Comparison of ENCODE assay signal across 9 mouse cellular contexts in genomic region chr2:119236682-119237209, GRCm38 (mm10). TPM values are rescaled to one million over a fixed set of nuclear protein-coding genes. Genes with fewer than 3 reads are reported as not detected.
DNase-seq lines count a peak whose midpoint lies in the region; ATAC-seq and TF ChIP-seq lines count a peak whose summit lies in the region.
"Had no signal": no experiment of that assay in that cellular context is flagged by ENCODE, and none has a peak within 500 bp of the region (broad histone marks: within the 10 kb centered on the region; RNA-seq: fewer than 3 reads in every experiment).

No protein-coding gene starts in this region.

- intact Hi-C loops in heart, postnatal 36 days (cut with DNase I), result no loop called here
- intact Hi-C loops in gastrocnemius, postnatal 14 days (cut with DNase I; ENCODE audit: low total_unique reads), result no loop called here

- in situ Hi-C loops in ES-E14 (cut with MboI; ENCODE audit: low sequenced_read_pairs in 2 of 2, unreplicated experiment in 2 of 2), result no loop called here

- no peak overlapping the region for H3K27ac ChIP-seq in heart, embryonic 14.5 days (replicated peaks in 1 of 2; ENCODE audit: control insufficient read depth in 1 of 2, insufficient read depth in 1 of 2, low read depth in 2 of 2, low read length in 2 of 2)
- H3K27ac ChIP-seq in ES-E14 (ENCODE audit: insufficient read depth, low read depth, low read length, poor library complexity, severe bottlenecking), result peak overlapping the region; percentile 70
- no peak overlapping the region for H3K27ac ChIP-seq in forebrain, embryonic 14.5 days (ENCODE audit: low read depth, low read length)
- H3K27ac ChIP-seq in liver, embryonic 15.5 days (replicated peaks), result no peak overlapping the region

- no peaks in the 10 kb centered on the region for H3K36me3 ChIP-seq in heart, embryonic 14.5 days (ENCODE audit: control insufficient read depth, insufficient read depth, low read length)
- peaks cover 11% of the 10 kb centered on the region; the same call in 1 of the 2 replicates for H3K36me3 ChIP-seq in ES-E14 (ENCODE audit: control insufficient read depth, insufficient read depth, low read length, poor library complexity, severe bottlenecking)
- H3K36me3 ChIP-seq in forebrain, embryonic 14.5 days (ENCODE audit: control insufficient read depth, insufficient read depth, low read length), result no peaks in the 10 kb centered on the region
- no peaks in the 10 kb centered on the region for H3K36me3 ChIP-seq in liver, embryonic 15.5 days (replicated peaks)

- H3K4me3 ChIP-seq in heart, embryonic 14.5 days (ENCODE audit: control insufficient read depth in 1 of 2, insufficient read depth in 1 of 2, low read depth in 1 of 2, low read length in 2 of 2), result peak overlapping the region; percentile 46 to 53
- H3K4me3 ChIP-seq in ES-E14 (ENCODE audit: insufficient read depth in 1 of 2, low read depth in 1 of 2, low read length in 2 of 2, poor library complexity in 1 of 2, severe bottlenecking in 1 of 2), result peak overlapping the region; percentile 73 to 89
- H3K4me3 ChIP-seq in forebrain, embryonic 14.5 days (ENCODE audit: low read depth, low read length), result peak overlapping the region; percentile 34
- H3K4me3 ChIP-seq in liver, embryonic 15.5 days (replicated peaks), result peak overlapping the region; percentile 43

- no peaks in the 10 kb centered on the region for H3K9me3 ChIP-seq in heart, embryonic 14.5 days (ENCODE audit: control insufficient read depth, low read length)
- no peaks in the 10 kb centered on the region for H3K9me3 ChIP-seq in ES-E14 (ENCODE audit: control insufficient read depth, insufficient read depth, low read depth, low read length)
- H3K9me3 ChIP-seq in forebrain, embryonic 14.5 days (replicated peaks; ENCODE audit: control insufficient read depth, low read length), result no peaks in the 10 kb centered on the region
- H3K9me3 ChIP-seq in liver, embryonic 15.5 days (replicated peaks), result no peaks in the 10 kb centered on the region

- H3K4me1 ChIP-seq in heart, embryonic 14.5 days (ENCODE audit: control insufficient read depth in 2 of 2, insufficient read depth in 2 of 2, low read length in 2 of 2), result peaks cover 0 to 11% of the 10 kb centered on the region in 2 experiments; a peak in 3 of 4 replicates
- H3K4me1 ChIP-seq in ES-E14 (ENCODE audit: control insufficient read depth in 2 of 2, insufficient read depth in 2 of 2, low read length in 2 of 2, poor library complexity in 1 of 2), result peaks cover 4 to 20% of the 10 kb centered on the region in 2 experiments
- 0 out of 2 replicates have a peak, but pooled peaks cover 3% of the 10 kb centered on the region for H3K4me1 ChIP-seq in forebrain, embryonic 14.5 days (ENCODE audit: control insufficient read depth, insufficient read depth, low read length)
- peaks cover 13% of the 10 kb centered on the region for H3K4me1 ChIP-seq in liver, embryonic 15.5 days (replicated peaks)

- H3K4me2 ChIP-seq in heart, embryonic 14.5 days (ENCODE audit: low read length), result peak overlapping the region; percentile 90
- H3K4me2 ChIP-seq in forebrain, embryonic 14.5 days (ENCODE audit: low read length), result peak overlapping the region; percentile 54
- peak overlapping the region; percentile 68 for H3K4me2 ChIP-seq in liver, embryonic 15.5 days

- H3K27me3 ChIP-seq in heart, embryonic 14.5 days (ENCODE audit: control insufficient read depth, insufficient read depth, low read length), result peaks cover 63% of the 10 kb centered on the region
- peaks cover 48% of the 10 kb centered on the region for H3K27me3 ChIP-seq in forebrain, embryonic 14.5 days (replicated peaks; ENCODE audit: control insufficient read depth, insufficient read depth, low read length)
- peaks cover 84% of the 10 kb centered on the region for H3K27me3 ChIP-seq in liver, embryonic 15.5 days

- no peak for ATAC-seq in heart, embryonic 14.5 days (ENCODE audit: insufficient number of reproducible peaks, insufficient read depth, low FRiP score, low read depth)
- ATAC-seq in forebrain, embryonic 14.5 days, result no peak
- no peak for ATAC-seq in liver, embryonic 15.5 days (ENCODE audit: insufficient read depth)
- ATAC-seq in frontal cortex, adult (ENCODE audit: low TSS enrichment), result no peak

- peak overlapping the region; percentile 31; the same call in 1 of the 2 replicates for H3K9ac ChIP-seq in heart, embryonic 14.5 days (ENCODE audit: low read length)
- H3K9ac ChIP-seq in ES-E14 (ENCODE audit: insufficient read depth, low read depth, low read length, poor library complexity, severe bottlenecking), result peak overlapping the region; percentile 81
- 0 out of 2 replicates have a peak overlapping the region, but pooled peaks have one; percentile 32 for H3K9ac ChIP-seq in forebrain, embryonic 14.5 days (ENCODE audit: low read length)
- no peak overlapping the region for H3K9ac ChIP-seq in liver, embryonic 15.5 days

- 11% methylated on average over 25 of the region's 25 CpGs for WGBS in heart, embryonic 14.5 days
- WGBS in forebrain, embryonic 14.5 days, result 6% methylated on average over 21 of the region's 25 CpGs
- WGBS in liver, embryonic 15.5 days (ENCODE audit: insufficient replicate concordance), result 16% methylated on average over 25 of the region's 25 CpGs

- no peak for DNase-seq in heart, postnatal 36 days
- DNase-seq in ES-E14 (ENCODE audit: low read depth, low spot score), result peak; percentile 64
- no peak for DNase-seq in forebrain, embryonic 14.5 days (ENCODE audit: low spot score)
- DNase-seq in frontal cortex, adult 2 months (ENCODE audit: extremely low spot score in 1 of 2, low spot score in 1 of 2), result no peak
- DNase-seq in gastrocnemius, postnatal 14 days, result no peak

TF ChIP-seq in ES-E14, 5 proteins besides CTCF, POLR2A, EP300 and RAD21:
- no peak for TF ChIP-seq CHD2 (IDR thresholded peaks at IDR 0.05; ENCODE audit: low read depth, low read length)
- TF ChIP-seq ZNF384 (IDR thresholded peaks at IDR 0.05; ENCODE audit: low read depth, low read length), result no peak
- TF ChIP-seq HCFC1 (IDR thresholded peaks at IDR 0.05; ENCODE audit: borderline replicate concordance, insufficient read depth, low read length), result no peak
- TF ChIP-seq ZC3H11A (IDR thresholded peaks at IDR 0.05; ENCODE audit: borderline replicate concordance, low read depth, low read length), result no peak
- TF ChIP-seq MAFK (IDR thresholded peaks at IDR 0.05; ENCODE audit: insufficient read depth, low read depth, low read length), result no peak

RNA-seq across cellular contexts. Expression of gene Spint1, which starts 0.4 kb away (rescaled TPM):
- 0.20 and 0.38 TPM in 2 replicates for polyA plus RNA-seq in heart, embryonic 14.5 days (2014; fragmentation: Nextera tagmentation; extraction: Ambion mirVana)
- total RNA-seq in heart, postnatal 36 days (2021), result not detected
- total RNA-seq in ES-E14 (2012; rRNA removed), result 80.3 and 167 TPM in 2 replicates
- polyA plus RNA-seq in forebrain, embryonic 14.5 days (2014; fragmentation: Nextera tagmentation; extraction: Ambion mirVana), result 0.27 and 0.39 TPM in 2 replicates
- 0.15 and 0.35 TPM in 2 replicates for polyA plus RNA-seq in liver, embryonic 15.5 days (2015; fragmentation: Nextera tagmentation; extraction: Ambion mirVana)
- polyA plus RNA-seq in frontal cortex, adult 2 months (2012; rRNA removed), result 1.4 and 1.5 TPM in 2 replicates
- under 1 TPM in 1 of 2 experiments, not detected in 1; 0.64 TPM for total RNA-seq in gastrocnemius, postnatal 14 days (2021)

RNA-seq across cellular contexts. Expression of gene Ppp1r14d, which starts 7.0 kb away (rescaled TPM):
- not detected in 2 replicates for polyA plus RNA-seq in heart, embryonic 14.5 days (2014; fragmentation: Nextera tagmentation; extraction: Ambion mirVana)
- total RNA-seq in heart, postnatal 36 days (2021), result not detected
- total RNA-seq in ES-E14 (2012; rRNA removed), result 0.95 and 1.6 TPM in 2 replicates
- not detected in 2 replicates for polyA plus RNA-seq in forebrain, embryonic 14.5 days (2014; fragmentation: Nextera tagmentation; extraction: Ambion mirVana)
- 0.20 TPM in 1 of 2 replicates, not detected in the other for polyA plus RNA-seq in liver, embryonic 15.5 days (2015; fragmentation: Nextera tagmentation; extraction: Ambion mirVana)
- polyA plus RNA-seq in frontal cortex, adult 2 months (2012; rRNA removed), result not detected in 2 replicates
- not detected for total RNA-seq in gastrocnemius, postnatal 14 days (2021)
- total RNA-seq: common myeloid progenitor, adult 5-6 weeks had no signal

RNA-seq across cellular contexts. Expression of gene Dnajc17, which starts 28.2 kb away (rescaled TPM):
- 10.8 and 12.9 TPM in 2 replicates for polyA plus RNA-seq in heart, embryonic 14.5 days (2014; fragmentation: Nextera tagmentation; extraction: Ambion mirVana)
- total RNA-seq in heart, postnatal 36 days (2021), result 1 to 10 TPM; 7.6 to 9.9 TPM
- 11.7 and 15.2 TPM in 2 replicates for total RNA-seq in ES-E14 (2012; rRNA removed)
- 24.6 and 29.0 TPM in 2 replicates for polyA plus RNA-seq in forebrain, embryonic 14.5 days (2014; fragmentation: Nextera tagmentation; extraction: Ambion mirVana)
- polyA plus RNA-seq in liver, embryonic 15.5 days (2015; fragmentation: Nextera tagmentation; extraction: Ambion mirVana), result 7.0 and 7.1 TPM in 2 replicates
- polyA plus RNA-seq in frontal cortex, adult 2 months (2012; rRNA removed), result 35.4 and 40.1 TPM in 2 replicates
- total RNA-seq in gastrocnemius, postnatal 14 days (2021), result 1 to 10 TPM; 8.2 to 8.9 TPM

RNA-seq across cellular contexts. Expression of gene Zfyve19, which starts 28.3 kb away (rescaled TPM):
- polyA plus RNA-seq in heart, embryonic 14.5 days (2014; fragmentation: Nextera tagmentation; extraction: Ambion mirVana), result 28.3 and 32.4 TPM in 2 replicates
- 10 to 100 TPM; 11.0 to 13.2 TPM for total RNA-seq in heart, postnatal 36 days (2021)
- 15.7 and 19.8 TPM in 2 replicates for total RNA-seq in ES-E14 (2012; rRNA removed)
- polyA plus RNA-seq in forebrain, embryonic 14.5 days (2014; fragmentation: Nextera tagmentation; extraction: Ambion mirVana), result 62.8 and 67.6 TPM in 2 replicates
- 19.0 and 21.6 TPM in 2 replicates for polyA plus RNA-seq in liver, embryonic 15.5 days (2015; fragmentation: Nextera tagmentation; extraction: Ambion mirVana)
- 48.3 and 78.0 TPM in 2 replicates for polyA plus RNA-seq in frontal cortex, adult 2 months (2012; rRNA removed)
- total RNA-seq in gastrocnemius, postnatal 14 days (2021), result 10 to 100 TPM; 10.6 to 11.6 TPM

RNA-seq across cellular contexts. Expression of gene Rhov, which starts 34.3 kb away (rescaled TPM):
- 0.19 TPM in 1 of 2 replicates, not detected in the other for polyA plus RNA-seq in heart, embryonic 14.5 days (2014; fragmentation: Nextera tagmentation; extraction: Ambion mirVana)
- not detected for total RNA-seq in heart, postnatal 36 days (2021)
- 1.8 and 1.9 TPM in 2 replicates for total RNA-seq in ES-E14 (2012; rRNA removed)
- 8.5 and 12.7 TPM in 2 replicates for polyA plus RNA-seq in forebrain, embryonic 14.5 days (2014; fragmentation: Nextera tagmentation; extraction: Ambion mirVana)
- 0.08 and 0.26 TPM in 2 replicates for polyA plus RNA-seq in liver, embryonic 15.5 days (2015; fragmentation: Nextera tagmentation; extraction: Ambion mirVana)
- 6.2 and 6.5 TPM in 2 replicates for polyA plus RNA-seq in frontal cortex, adult 2 months (2012; rRNA removed)
- not detected for total RNA-seq in gastrocnemius, postnatal 14 days (2021)
